Mouse (Mus musculus) B cell, adult 2 months (primary cell): Measurements from ENCODE around the gene Krt23.

ENCODE experiments used
- DNase-seq, 2 experiments: peaks; one replicate each; pipeline ENCODE4 v3.0.0; 2022

Gene Krt23

GRCm38 (mm10) chr11:99492733-99493573 is at the start of gene Krt23:
Krt23 (minus strand) TSS chr11:99493137.
- DNase-seq = no peak

- DNase-seq = no peak
Measured at GRCm38 (mm10) chr11:99539721-99540120, 46.8 kb upstream of the Krt23 start.

- no peak for DNase-seq
Measured at GRCm38 (mm10) chr11:99521288-99521860, 28.4 kb upstream of the Krt23 start, which contains the start of gene Krt39. Krt39 (minus strand) TSS chr11:99521338.

- no peak for DNase-seq
Measured at GRCm38 (mm10) chr11:99514098-99514497, 21.2 kb upstream of the Krt23 start.

GRCm38 (mm10) chr11:99500095-99500805 is 7.3 kb upstream of the Krt23 start:
- no peak for DNase-seq

- no peak for DNase-seq
Measured at GRCm38 (mm10) chr11:99496460-99496859, 3.5 kb upstream of the Krt23 start.

- DNase-seq = no peak
Measured at GRCm38 (mm10) chr11:99494741-99495140, 1.8 kb upstream of the Krt23 start.

- no peak for DNase-seq
Measured at GRCm38 (mm10) chr11:99493574-99493850, 575 bp upstream of the Krt23 start.

- no peak for DNase-seq
Measured at GRCm38 (mm10) chr11:99491040-99491439, 1.9 kb downstream of the Krt23 start.

GRCm38 (mm10) chr11:99490624-99491023 is 2.3 kb downstream of the Krt23 start:
- DNase-seq = no peak

GRCm38 (mm10) chr11:99489233-99489632 is 3.7 kb downstream of the Krt23 start:
- no peak for DNase-seq

- DNase-seq = no peak
Measured at GRCm38 (mm10) chr11:99474981-99475380, 18.0 kb downstream of the Krt23 start.

GRCm38 (mm10) chr11:99473433-99473832 is 19.5 kb downstream of the Krt23 start:
- DNase-seq = no peak

GRCm38 (mm10) chr11:99472405-99472804 is 20.5 kb downstream of the Krt23 start:
- DNase-seq = no peak

- DNase-seq = no peak
Measured at GRCm38 (mm10) chr11:99471946-99472345, 21.0 kb downstream of the Krt23 start.

GRCm38 (mm10) chr11:99469228-99469627 is 23.7 kb downstream of the Krt23 start:
- no peak for DNase-seq

- no peak for DNase-seq
Measured at GRCm38 (mm10) chr11:99468566-99468965, 24.4 kb downstream of the Krt23 start.

GRCm38 (mm10) chr11:99466316-99466715 is 26.6 kb downstream of the Krt23 start:
- DNase-seq = no peak

GRCm38 (mm10) chr11:99464836-99465235 is 28.1 kb downstream of the Krt23 start:
- peak; percentile 75 to 77 for DNase-seq

- peak; percentile 55 to 61 for DNase-seq
Measured at GRCm38 (mm10) chr11:99463155-99463554, 29.8 kb downstream of the Krt23 start.

- DNase-seq = no peak
Measured at GRCm38 (mm10) chr11:99461736-99462135, 31.2 kb downstream of the Krt23 start.

GRCm38 (mm10) chr11:99458887-99459286 is 34.0 kb downstream of the Krt23 start:
- no peak for DNase-seq

- DNase-seq = no peak
Measured at GRCm38 (mm10) chr11:99454759-99455158, 38.2 kb downstream of the Krt23 start.

- no peak for DNase-seq
Measured at GRCm38 (mm10) chr11:99454044-99454443, 38.9 kb downstream of the Krt23 start.
